Mouse (Mus musculus): ENCODE results near the gene Pter. TPM values are rescaled to one million over a fixed set of nuclear protein-coding genes. Genes with fewer than 3 reads are reported as not detected.

Gene Pter
- polyA plus RNA-seq, 1 experiment: 3.9 TPM

- Histone ChIP-seq H3K36me3 (ENCODE audit: control insufficient read depth, insufficient read depth) (no peaks in the 10 kb centered on the region), H3K4me3 (no peak overlapping the region), H3K27me3 (ENCODE audit: control insufficient read depth, insufficient read depth, insufficient read length) (no peaks in the 10 kb centered on the region), H3K79me2 (ENCODE audit: control insufficient read depth, insufficient read depth) (no peaks in the 10 kb centered on the region), H3ac (ENCODE audit: control insufficient read depth, insufficient read length) (no peak overlapping the region), H3K4me2 (ENCODE audit: low read depth) (no peak overlapping the region)
- TF ChIP-seq TCF3 (IDR thresholded peaks at IDR 0.05; ENCODE audit: insufficient read length, low read depth): no peak
- no peak for TF ChIP-seq TCF12 (IDR thresholded peaks at IDR 0.05; ENCODE audit: insufficient read depth, poor library complexity, severe bottlenecking)
- no peak for TF ChIP-seq MYOD1 (IDR thresholded peaks at IDR 0.05; ENCODE audit: control insufficient read depth in 1 of 3, insufficient read length in 2 of 3, low read depth in 2 of 3)
- TF ChIP-seq MYOG (IDR thresholded peaks at IDR 0.05; ENCODE audit: control insufficient read depth in 1 of 3, insufficient read depth in 1 of 3, insufficient read length in 2 of 3, low read depth in 2 of 3): no peak
- no peak for TF ChIP-seq REST (IDR thresholded peaks at IDR 0.05; ENCODE audit: insufficient read depth, insufficient read length)
- TF ChIP-seq POLR2AphosphoS2 (IDR thresholded peaks at IDR 0.05; ENCODE audit: insufficient read length, low read depth): no peak
- no peak for TF ChIP-seq POLR2A (IDR thresholded peaks at IDR 0.05; ENCODE audit: insufficient read length, low read depth)
- no peak for TF ChIP-seq USF1 (IDR thresholded peaks at IDR 0.05; ENCODE audit: low read depth)
- TF ChIP-seq SRF (IDR thresholded peaks at IDR 0.05; ENCODE audit: control insufficient read depth, insufficient read length, low read depth): no peak
- no peak for TF ChIP-seq E2F4 (IDR thresholded peaks at IDR 0.05; ENCODE audit: insufficient read depth)
- no peak for TF ChIP-seq MAX (IDR thresholded peaks at IDR 0.05; ENCODE audit: low read depth)
- no peak for TF ChIP-seq CEBPB (IDR thresholded peaks at IDR 0.05; ENCODE audit: insufficient read depth, poor library complexity, severe bottlenecking)
Observed at GRCm38 (mm10) chr2:13039785-13040184, 115.9 kb downstream of the Pter start.

GRCm38 (mm10) chr2:13044555-13044954 is 120.7 kb downstream of the Pter start:
- Histone ChIP-seq H3K27me3 (ENCODE audit: control insufficient read depth, insufficient read depth, insufficient read length) (no peaks in the 10 kb centered on the region), H3ac (ENCODE audit: control insufficient read depth, insufficient read length) (no peak overlapping the region), H3K4me2 (ENCODE audit: low read depth) (no peak overlapping the region), H3K79me2 (ENCODE audit: control insufficient read depth, insufficient read depth) (no peaks in the 10 kb centered on the region), H3K4me3 (no peak overlapping the region), H3K36me3 (ENCODE audit: control insufficient read depth, insufficient read depth) (no peaks in the 10 kb centered on the region)
- TF ChIP-seq REST (IDR thresholded peaks at IDR 0.05; ENCODE audit: insufficient read depth, insufficient read length) (no peak), USF1 (IDR thresholded peaks at IDR 0.05; ENCODE audit: low read depth) (no peak), POLR2A (IDR thresholded peaks at IDR 0.05; ENCODE audit: insufficient read length, low read depth) (no peak), MYOD1 (IDR thresholded peaks at IDR 0.05; ENCODE audit: control insufficient read depth in 1 of 3, insufficient read length in 2 of 3, low read depth in 2 of 3) (no peak), SRF (IDR thresholded peaks at IDR 0.05; ENCODE audit: control insufficient read depth, insufficient read length, low read depth) (no peak), CEBPB (IDR thresholded peaks at IDR 0.05; ENCODE audit: insufficient read depth, poor library complexity, severe bottlenecking) (no peak), E2F4 (IDR thresholded peaks at IDR 0.05; ENCODE audit: insufficient read depth) (no peak), TCF12 (IDR thresholded peaks at IDR 0.05; ENCODE audit: insufficient read depth, poor library complexity, severe bottlenecking) (no peak), MYOG (IDR thresholded peaks at IDR 0.05; ENCODE audit: control insufficient read depth in 1 of 3, insufficient read depth in 1 of 3, insufficient read length in 2 of 3, low read depth in 2 of 3) (no peak), MAX (IDR thresholded peaks at IDR 0.05; ENCODE audit: low read depth) (no peak), TCF3 (IDR thresholded peaks at IDR 0.05; ENCODE audit: insufficient read length, low read depth) (no peak), POLR2AphosphoS2 (IDR thresholded peaks at IDR 0.05; ENCODE audit: insufficient read length, low read depth) (no peak)

GRCm38 (mm10) chr2:13048649-13049048 is 124.8 kb downstream of the Pter start:
- TF ChIP-seq TCF3 (IDR thresholded peaks at IDR 0.05; ENCODE audit: insufficient read length, low read depth) (no peak), MYOG (IDR thresholded peaks at IDR 0.05; ENCODE audit: control insufficient read depth in 1 of 3, insufficient read depth in 1 of 3, insufficient read length in 2 of 3, low read depth in 2 of 3) (no peak), MYOD1 (IDR thresholded peaks at IDR 0.05; ENCODE audit: control insufficient read depth in 1 of 3, insufficient read length in 2 of 3, low read depth in 2 of 3) (no peak), CEBPB (IDR thresholded peaks at IDR 0.05; ENCODE audit: insufficient read depth, poor library complexity, severe bottlenecking) (no peak), TCF12 (IDR thresholded peaks at IDR 0.05; ENCODE audit: insufficient read depth, poor library complexity, severe bottlenecking) (no peak), MAX (IDR thresholded peaks at IDR 0.05; ENCODE audit: low read depth) (no peak), REST (IDR thresholded peaks at IDR 0.05; ENCODE audit: insufficient read depth, insufficient read length) (no peak), USF1 (IDR thresholded peaks at IDR 0.05; ENCODE audit: low read depth) (no peak), POLR2AphosphoS2 (IDR thresholded peaks at IDR 0.05; ENCODE audit: insufficient read length, low read depth) (no peak), E2F4 (IDR thresholded peaks at IDR 0.05; ENCODE audit: insufficient read depth) (no peak), POLR2A (IDR thresholded peaks at IDR 0.05; ENCODE audit: insufficient read length, low read depth) (no peak)
- H3ac ChIP-seq (ENCODE audit: control insufficient read depth, insufficient read length): no peak overlapping the region
- no peak overlapping the region for H3K4me2 ChIP-seq (ENCODE audit: low read depth)
- H3K36me3 ChIP-seq (ENCODE audit: control insufficient read depth, insufficient read depth): no peaks in the 10 kb centered on the region
- H3K4me3 ChIP-seq: no peak overlapping the region
- H3K27me3 ChIP-seq (ENCODE audit: control insufficient read depth, insufficient read depth, insufficient read length): no peaks in the 10 kb centered on the region
- no peaks in the 10 kb centered on the region for H3K79me2 ChIP-seq (ENCODE audit: control insufficient read depth, insufficient read depth)

Other genes with a start within 250 kb of the Pter start
- 0.04 TPM for gene C1ql3, start 87.8 kb downstream of the Pter start, polyA plus RNA-seq (2012; fragmentation: generic; extraction: Trizol)

All from myocyte (in vitro differentiated cells).